Mouse (Mus musculus): ENCODE measurements at regions not wholly inside any gene's neighbourhood (a gene's known extent, or its start where the extent isn't known, plus 50 kb on each side); places are given as distances from the start of the nearest gene placed in this dataset.

DNA sequence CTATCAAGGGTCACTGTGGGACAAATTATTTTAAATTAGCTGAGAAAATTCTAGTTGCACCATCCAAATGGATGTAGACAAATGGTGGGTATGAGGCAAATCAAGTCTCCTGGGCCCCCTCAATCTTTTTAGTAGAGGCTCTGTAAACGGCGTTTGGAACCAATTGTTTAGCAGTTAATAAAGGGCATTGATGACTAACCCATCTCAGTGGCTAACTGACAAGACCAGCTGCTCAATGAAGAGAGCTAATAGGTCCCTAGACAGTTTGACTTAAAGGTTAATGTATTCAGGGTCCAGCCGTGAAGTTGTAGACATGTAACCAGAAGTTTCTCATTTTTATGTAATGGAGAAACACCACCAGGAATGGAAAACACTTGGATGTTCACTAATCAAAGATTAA, 332.6 kb upstream of the Gm21961 start:
- DNase-seq (ENCODE audit: low read depth) = peak; percentile 18
- TF ChIP-seq POLR2A (IDR thresholded peaks at IDR 0.05; ENCODE audit: borderline replicate concordance, extremely low read depth, insufficient read depth, insufficient read length, poor library complexity, severe bottlenecking) (no peak), CTCF (IDR thresholded peaks at IDR 0.05; ENCODE audit: borderline replicate concordance, extremely low read depth, insufficient read depth, insufficient read length) (no peak)

DNA sequence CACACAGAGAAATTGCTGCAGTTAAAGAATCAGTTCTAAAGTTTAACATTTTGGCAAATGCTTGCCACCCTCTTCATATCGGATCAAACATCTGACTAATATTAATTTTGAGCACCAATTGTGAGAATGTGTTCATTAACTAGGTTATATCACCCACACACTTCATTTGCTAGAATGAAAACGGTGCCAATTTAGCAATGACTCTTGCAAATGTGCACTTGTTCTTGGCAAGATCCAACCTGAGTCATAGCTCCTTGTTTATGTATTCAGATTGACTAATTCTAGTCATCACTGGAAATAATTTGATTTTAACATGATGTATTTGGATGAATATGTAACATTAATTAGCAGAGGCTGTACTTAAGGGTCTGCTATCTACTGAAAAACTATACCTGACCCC, 327.8 kb upstream of the Gm21961 start:
- no peak for TF ChIP-seq POLR2A (IDR thresholded peaks at IDR 0.05; ENCODE audit: borderline replicate concordance, extremely low read depth, insufficient read depth, insufficient read length, poor library complexity, severe bottlenecking)
- TF ChIP-seq CTCF (IDR thresholded peaks at IDR 0.05; ENCODE audit: borderline replicate concordance, extremely low read depth, insufficient read depth, insufficient read length) = no peak
- DNase-seq (ENCODE audit: low read depth) = peak; percentile 37

- DNase-seq (ENCODE audit: low read depth) = no peak
- no peak for TF ChIP-seq CTCF (IDR thresholded peaks at IDR 0.05; ENCODE audit: borderline replicate concordance, extremely low read depth, insufficient read depth, insufficient read length)
- no peak for TF ChIP-seq POLR2A (IDR thresholded peaks at IDR 0.05; ENCODE audit: borderline replicate concordance, extremely low read depth, insufficient read depth, insufficient read length, poor library complexity, severe bottlenecking)
Observed at GRCm38 (mm10) chr15:65334076-65334475, 319.4 kb upstream of the Gm21961 start.

- peak; percentile 59 for DNase-seq (ENCODE audit: low read depth)
- no peak for TF ChIP-seq CTCF (IDR thresholded peaks at IDR 0.05; ENCODE audit: borderline replicate concordance, extremely low read depth, insufficient read depth, insufficient read length)
- TF ChIP-seq POLR2A (IDR thresholded peaks at IDR 0.05; ENCODE audit: borderline replicate concordance, extremely low read depth, insufficient read depth, insufficient read length, poor library complexity, severe bottlenecking) = no peak
Observed at GRCm38 (mm10) chr15:65308066-65308465, 293.4 kb upstream of the Gm21961 start.

GRCm38 (mm10) chr15:65258816-65259215, 244.1 kb upstream of the Gm21961 start:
- TF ChIP-seq CTCF (IDR thresholded peaks at IDR 0.05; ENCODE audit: borderline replicate concordance, extremely low read depth, insufficient read depth, insufficient read length) (no peak), POLR2A (IDR thresholded peaks at IDR 0.05; ENCODE audit: borderline replicate concordance, extremely low read depth, insufficient read depth, insufficient read length, poor library complexity, severe bottlenecking) (no peak)
- DNase-seq (ENCODE audit: low read depth) = no peak

DNA sequence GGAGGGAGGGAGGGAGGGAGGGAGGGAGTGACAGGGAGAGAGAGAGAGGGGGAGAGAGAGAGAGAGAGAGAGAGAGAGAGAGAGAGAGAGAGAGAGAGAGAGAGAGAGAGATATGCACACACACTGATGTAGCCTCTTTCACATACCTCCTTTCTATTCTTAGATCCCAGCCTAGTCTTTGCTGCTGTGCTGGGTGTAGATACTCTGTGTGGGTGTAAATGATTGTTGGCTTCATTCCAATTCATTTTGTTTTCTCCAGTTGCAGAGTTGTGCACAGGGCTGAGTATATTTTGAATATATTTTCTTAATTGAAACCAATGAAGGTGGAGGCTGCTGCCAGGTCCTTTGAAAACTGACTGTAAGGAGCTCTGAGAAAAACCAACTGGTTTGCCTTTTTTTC, 207.8 kb upstream of the Gm21961 start:
- DNase-seq (ENCODE audit: low read depth) = peak; percentile 18

GRCm38 (mm10) chr15:65217908-65218307, 203.2 kb upstream of the Gm21961 start:
- no peak for DNase-seq (ENCODE audit: low read depth)
- TF ChIP-seq POLR2A (IDR thresholded peaks at IDR 0.05; ENCODE audit: borderline replicate concordance, extremely low read depth, insufficient read depth, insufficient read length, poor library complexity, severe bottlenecking) (no peak), CTCF (IDR thresholded peaks at IDR 0.05; ENCODE audit: borderline replicate concordance, extremely low read depth, insufficient read depth, insufficient read length) (no peak)

More for the DNA sequence above, 207.8 kb upstream of the Gm21961 start:
- TF ChIP-seq CTCF (IDR thresholded peaks at IDR 0.05; ENCODE audit: borderline replicate concordance, extremely low read depth, insufficient read depth, insufficient read length) (no peak), POLR2A (IDR thresholded peaks at IDR 0.05; ENCODE audit: borderline replicate concordance, extremely low read depth, insufficient read depth, insufficient read length, poor library complexity, severe bottlenecking) (no peak)

GRCm38 (mm10) chr15:65196307-65196706, 181.6 kb upstream of the Gm21961 start:
- DNase-seq (ENCODE audit: low read depth) = no peak
- TF ChIP-seq POLR2A (IDR thresholded peaks at IDR 0.05; ENCODE audit: borderline replicate concordance, extremely low read depth, insufficient read depth, insufficient read length, poor library complexity, severe bottlenecking) = no peak
- TF ChIP-seq CTCF (IDR thresholded peaks at IDR 0.05; ENCODE audit: borderline replicate concordance, extremely low read depth, insufficient read depth, insufficient read length) = no peak

GRCm38 (mm10) chr15:65193654-65194053, 178.9 kb upstream of the Gm21961 start:
- TF ChIP-seq POLR2A (IDR thresholded peaks at IDR 0.05; ENCODE audit: borderline replicate concordance, extremely low read depth, insufficient read depth, insufficient read length, poor library complexity, severe bottlenecking) = no peak
- no peak for DNase-seq (ENCODE audit: low read depth)
